Mouse (Mus musculus) stomach, embryonic 15.5 days (tissue): ENCODE measurements around the gene Htr1d. TPM values are rescaled to one million over a fixed set of nuclear protein-coding genes. Genes with fewer than 3 reads are reported as not detected.
A peak's percentile ranks its signal among the peaks of the same experiment; 100 is the strongest.

ENCODE experiments used
- ATAC-seq: fragments of 200-750 bp; cut with Nextera tagmentation; 2 replicates; pipeline ENCODE4 v1.8.0; 2017; ENCODE audit warnings: low read depth, moderate number of reproducible peaks, moderate TSS enrichment; ENCODE audit not compliant: insufficient read depth, low FRiP score
- H3K27ac ChIP-seq: fragments of 300-500 bp; sonication (generic); 2 replicates; pipeline ENCODE4 v1.5.1; 2015; ENCODE audit warnings: mild to moderate bottlenecking, inconsistent platforms
- H3K27me3 ChIP-seq: fragments of 300-500 bp; sonication (generic); replicated peaks from 2 replicates; pipeline ENCODE4 v1.6.1; 2015; ENCODE audit warnings: inconsistent platforms
- H3K36me3 ChIP-seq: fragments of 300-500 bp; sonication (generic); 2 replicates; pipeline ENCODE4 v1.6.1; 2015; ENCODE audit warnings: inconsistent platforms
- H3K4me1 ChIP-seq: fragments of 300-500 bp; sonication (generic); 2 replicates; pipeline ENCODE4 v1.6.1; 2015; ENCODE audit warnings: inconsistent platforms
- H3K4me2 ChIP-seq: fragments of 300-500 bp; sonication (generic); 2 replicates; pipeline ENCODE4 v1.6.1; 2015; ENCODE audit warnings: mild to moderate bottlenecking, inconsistent platforms
- H3K4me3 ChIP-seq: fragments of 300-500 bp; sonication (generic); replicated peaks from 2 replicates; pipeline ENCODE4 v1.5.1; 2015; ENCODE audit warnings: inconsistent platforms
- H3K9ac ChIP-seq: fragments of 300-500 bp; sonication (generic); 2 replicates; pipeline ENCODE4 v1.6.1; 2015; ENCODE audit warnings: inconsistent platforms
- H3K9me3 ChIP-seq: fragments of 300-500 bp; sonication (generic); 2 replicates; pipeline ENCODE4 v1.6.1; 2016; ENCODE audit warnings: inconsistent platforms
- WGBS: fragments of 180-500 bp; shearing (Covaris S2); methylation state at CpG from one replicate; pipeline ENCODE4 v1.1.7; 2015; 5-methylcytosine and 5-hydroxymethylcytosine counted together
- polyA plus RNA-seq: library from polyadenylated mRNA; unstranded; fragments of >200 nt; fragmentation: Nextera tagmentation; extraction: Ambion mirVana; gene quantifications from 2 replicates; pipeline ENCODE4 v1.2.1, GENCODE M21; 2015

The Htr1d gene
- polyA plus RNA-seq, 1 experiment from 2014 or later, result 0.31 TPM

DNA sequence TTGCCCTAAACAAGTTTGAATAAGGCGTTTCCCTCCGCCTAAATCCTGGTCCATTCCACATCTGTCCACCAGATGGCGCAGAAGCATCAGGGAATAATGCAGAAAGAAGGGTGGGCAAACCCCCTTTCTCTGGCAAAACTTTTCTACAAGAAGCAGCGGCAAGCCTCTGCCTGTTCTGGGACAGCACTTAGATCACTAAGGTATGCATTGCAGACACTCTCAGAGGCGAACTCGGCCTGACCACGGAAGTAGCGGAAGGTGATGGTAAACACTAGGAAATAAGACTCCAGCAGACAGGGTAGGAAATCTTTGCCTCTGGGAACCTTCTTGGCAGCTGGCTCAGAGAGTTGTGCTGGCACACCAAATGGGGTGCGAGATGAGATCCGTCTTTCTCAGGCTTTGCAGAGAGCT is 31.5 kb downstream of the Htr1d start:
- Histone ChIP-seq H3K9me3 (no peaks in the 10 kb centered on the region), H3K9ac (no peak overlapping the region), H3K4me2 (peak overlapping the region; percentile 57), H3K27ac (no peak overlapping the region), H3K4me3 (peak overlapping the region; percentile 25), H3K36me3 (no peaks in the 10 kb centered on the region), H3K4me1 (no peaks in the 10 kb centered on the region; the same call in 1 of the 2 replicates), H3K27me3 (no peaks in the 10 kb centered on the region)
- no peak for ATAC-seq
- WGBS, result 7% methylated on average over 10 of the region's 10 CpGs

DNA sequence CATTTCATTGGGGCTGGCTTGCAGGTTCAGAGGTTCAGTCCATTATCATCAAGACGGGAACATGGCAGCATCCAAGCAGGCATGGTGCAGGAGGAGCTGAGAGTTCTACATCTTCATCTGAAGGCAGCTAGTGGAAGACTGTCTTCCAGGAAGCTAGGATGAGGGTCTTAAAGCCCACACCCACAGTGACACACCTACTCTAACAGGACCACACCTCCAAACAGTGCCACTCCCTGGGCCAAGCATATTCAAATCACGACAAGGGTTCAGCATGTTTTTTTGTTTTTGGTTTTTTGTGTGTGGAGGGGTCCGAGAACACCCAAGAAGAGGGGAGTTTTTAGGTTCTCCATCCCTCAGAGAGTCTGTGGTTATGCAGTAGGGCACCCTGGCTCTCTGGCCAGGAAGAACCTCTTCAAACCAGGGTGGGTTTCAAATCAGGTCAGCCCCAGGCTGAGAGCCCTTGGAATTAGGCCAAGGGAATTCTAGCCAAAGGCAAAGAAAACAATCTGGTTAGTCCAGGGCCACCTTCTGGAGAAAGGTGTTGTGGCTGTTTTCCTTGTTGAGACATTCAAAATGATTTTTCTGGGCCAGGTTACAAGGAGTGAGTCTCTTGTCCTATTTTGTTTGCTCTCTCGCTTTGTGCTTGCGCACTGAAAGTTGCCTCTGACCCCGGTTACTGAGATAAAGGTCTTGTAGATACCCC is 33.3 kb downstream of the Htr1d start:
- Histone ChIP-seq H3K9me3 (no peaks in the 10 kb centered on the region), H3K27me3 (no peaks in the 10 kb centered on the region), H3K36me3 (no peaks in the 10 kb centered on the region), H3K4me1 (peaks cover 5% of the 10 kb centered on the region), H3K4me2 (no peak overlapping the region), H3K9ac (no peak overlapping the region), H3K4me3 (no peak overlapping the region), H3K27ac (no peak overlapping the region)
- 87% methylated on average over 6 of the region's 6 CpGs for WGBS
- ATAC-seq, result no peak

DNA sequence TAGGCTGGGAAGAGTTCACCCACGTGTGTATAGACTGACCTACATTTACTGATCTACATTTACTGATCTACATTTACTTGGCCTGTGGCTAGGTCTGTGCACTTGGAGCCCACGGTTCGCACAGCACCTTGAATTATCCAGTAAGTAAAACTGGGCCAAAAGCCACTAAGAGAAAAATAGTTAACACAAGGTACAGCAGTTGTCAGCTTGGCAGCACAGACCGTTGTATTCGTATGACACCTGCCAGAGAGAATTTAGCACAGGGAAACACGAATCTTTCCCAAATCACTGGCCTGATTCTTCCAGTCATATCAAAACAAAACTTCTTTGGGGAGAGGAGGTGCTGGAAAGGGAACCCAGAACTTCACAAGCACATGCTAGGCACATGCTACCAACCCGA is 35.0 kb downstream of the Htr1d start:
- no peaks in the 10 kb centered on the region for H3K27me3 ChIP-seq
- no peak overlapping the region for H3K4me3 ChIP-seq

DNA sequence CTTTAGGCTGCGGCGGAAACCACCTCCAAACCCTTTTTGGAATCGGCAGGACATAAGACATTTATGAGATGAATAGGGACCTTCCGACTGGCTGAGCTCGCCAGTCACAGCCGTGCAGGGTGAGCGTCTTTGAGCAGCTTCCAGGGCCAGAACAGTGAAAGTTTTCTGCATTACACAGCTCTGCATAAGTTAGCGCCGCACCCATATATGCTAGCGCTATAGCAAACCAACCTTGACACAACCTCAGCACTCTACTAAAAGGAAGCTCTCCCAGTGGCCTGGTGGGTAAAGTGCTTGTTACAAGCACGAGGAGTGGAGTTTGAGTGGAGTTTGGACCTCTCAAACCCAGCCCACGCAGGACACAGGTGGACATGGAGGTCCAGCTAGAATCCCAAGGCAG is 35.9 kb downstream of the Htr1d start:
- Histone ChIP-seq H3K4me2 (no peak overlapping the region), H3K36me3 (no peaks in the 10 kb centered on the region), H3K9me3 (no peaks in the 10 kb centered on the region), H3K4me1 (peaks cover 8% of the 10 kb centered on the region), H3K9ac (no peak overlapping the region), H3K4me3 (no peak overlapping the region), H3K27me3 (no peaks in the 10 kb centered on the region), H3K27ac (no peak overlapping the region)
- ATAC-seq, result no peak
- 79% methylated on average over 12 of the region's 12 CpGs for WGBS

More for the DNA sequence above, 35.0 kb downstream of the Htr1d start:
- no peak for ATAC-seq
- Histone ChIP-seq H3K9me3 (no peaks in the 10 kb centered on the region), H3K36me3 (no peaks in the 10 kb centered on the region), H3K27ac (no peak overlapping the region), H3K9ac (no peak overlapping the region), H3K4me1 (peaks cover 8% of the 10 kb centered on the region), H3K4me2 (no peak overlapping the region)
- 83% methylated on average over 7 of the region's 7 CpGs for WGBS

DNA sequence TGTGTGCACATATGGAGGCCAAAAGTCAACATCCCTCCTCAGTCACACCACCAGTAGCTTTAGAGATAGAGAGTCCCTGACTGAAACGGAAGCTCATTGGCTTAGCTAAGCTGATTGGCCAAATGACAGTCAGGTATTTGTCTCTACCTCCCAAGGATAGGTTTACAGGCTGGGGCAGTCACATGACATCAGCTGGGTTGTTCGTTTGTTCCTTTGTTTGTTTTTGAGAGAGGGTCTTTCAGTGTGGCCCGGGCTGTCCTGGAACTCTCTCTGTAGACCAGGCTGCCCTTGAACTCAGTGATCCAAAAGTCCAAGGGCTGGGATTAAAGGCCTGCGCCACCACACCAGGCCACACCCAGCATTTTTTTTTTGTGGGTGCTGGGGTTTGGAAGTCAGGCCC is 37.9 kb downstream of the Htr1d start:
- Histone ChIP-seq H3K36me3 (no peaks in the 10 kb centered on the region), H3K9me3 (no peaks in the 10 kb centered on the region), H3K4me2 (no peak overlapping the region), H3K27ac (no peak overlapping the region), H3K27me3 (no peaks in the 10 kb centered on the region), H3K4me3 (no peak overlapping the region), H3K9ac (no peak overlapping the region), H3K4me1 (peaks cover 8% of the 10 kb centered on the region)
- ATAC-seq, result no peak
- 56% methylated on average over 4 of the region's 4 CpGs for WGBS

DNA sequence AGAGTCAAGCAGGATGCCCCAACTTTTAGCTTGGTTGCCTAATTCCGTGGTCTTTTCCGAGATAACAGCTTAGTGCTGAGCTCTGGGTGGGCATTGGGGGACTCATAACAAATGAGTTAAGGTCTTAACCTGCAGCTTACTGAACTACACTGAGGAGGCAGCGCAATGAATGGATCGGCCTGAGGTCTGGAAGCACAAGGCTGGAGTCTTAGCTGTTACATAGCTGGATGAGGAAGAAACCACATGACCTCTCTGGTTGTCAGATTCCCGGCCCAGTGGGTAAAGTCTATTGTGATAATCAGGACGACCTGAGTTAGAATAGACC is 38.4 kb downstream of the Htr1d start:
- H3K9ac ChIP-seq, result no peak overlapping the region
- peak overlapping the region; percentile 44; the same call in 1 of the 2 replicates for H3K27ac ChIP-seq
- peaks cover 8% of the 10 kb centered on the region for H3K4me1 ChIP-seq
- 28% methylated on average over 6 of the region's 6 CpGs for WGBS
- peak overlapping the region; percentile 83 for H3K4me2 ChIP-seq
- peak overlapping the region; percentile 53 for H3K4me3 ChIP-seq
- H3K9me3 ChIP-seq, result no peaks in the 10 kb centered on the region
- ATAC-seq, result no peak
- H3K36me3 ChIP-seq, result no peaks in the 10 kb centered on the region
- H3K27me3 ChIP-seq, result no peaks in the 10 kb centered on the region

DNA sequence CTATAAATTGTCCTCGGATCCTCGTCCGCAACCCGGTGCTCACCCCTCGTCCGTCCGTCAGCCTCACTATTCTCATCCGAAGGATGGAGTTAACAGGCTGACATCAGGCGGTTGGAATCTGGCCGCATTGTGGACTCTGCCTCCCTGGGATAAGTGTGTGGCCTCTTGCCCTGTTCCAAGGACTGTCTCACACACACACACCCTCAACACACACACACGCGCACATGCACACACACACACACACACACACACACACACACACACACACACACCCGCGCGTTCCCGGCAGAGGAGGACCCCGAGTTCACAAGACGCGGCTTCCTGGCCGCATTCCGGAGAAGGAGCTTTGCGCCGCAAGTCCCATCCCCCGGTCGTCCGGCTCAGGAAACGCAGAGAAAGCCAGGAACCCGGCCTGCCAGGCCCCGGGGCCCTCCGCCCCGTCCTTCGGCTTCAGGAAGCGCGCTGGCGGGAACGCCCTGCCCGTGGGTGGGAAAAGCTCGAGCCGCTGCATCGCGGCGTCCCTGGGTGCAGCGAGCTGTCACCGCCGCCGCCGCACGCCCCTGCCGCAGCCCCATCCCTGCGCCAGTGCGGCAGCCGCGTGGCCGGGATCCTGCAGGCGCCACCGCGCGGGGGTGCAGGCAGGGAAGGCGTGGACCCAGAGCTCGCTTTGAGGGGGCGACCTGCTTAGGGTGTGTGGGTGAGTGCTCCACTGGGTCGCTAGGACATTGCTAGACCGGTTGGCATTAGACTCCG is 38.9 kb downstream of the Htr1d start, which contains the start of gene 6030445D17Rik:
Gene 6030445D17Rik (plus strand): TSS at position 165 of the 753 bp plus-strand sequence.
- WGBS, result under 1% methylated on average over 62 of the region's 64 CpGs
- Histone ChIP-seq H3K27me3 (no peaks in the 10 kb centered on the region), H3K9ac (peak within 1 kb of the TSS; percentile 17; the same call in 1 of the 2 replicates), H3K27ac (peak within 1 kb of the TSS; percentile 69), H3K4me3 (peak within 1 kb of the TSS; percentile 53), H3K36me3 (no peaks in the 10 kb centered on the region), H3K4me1 (peaks cover 8% of the 10 kb centered on the region), H3K4me2 (peak within 1 kb of the TSS; percentile 83), H3K9me3 (no peaks in the 10 kb centered on the region)
- peak; percentile 70 for ATAC-seq

DNA sequence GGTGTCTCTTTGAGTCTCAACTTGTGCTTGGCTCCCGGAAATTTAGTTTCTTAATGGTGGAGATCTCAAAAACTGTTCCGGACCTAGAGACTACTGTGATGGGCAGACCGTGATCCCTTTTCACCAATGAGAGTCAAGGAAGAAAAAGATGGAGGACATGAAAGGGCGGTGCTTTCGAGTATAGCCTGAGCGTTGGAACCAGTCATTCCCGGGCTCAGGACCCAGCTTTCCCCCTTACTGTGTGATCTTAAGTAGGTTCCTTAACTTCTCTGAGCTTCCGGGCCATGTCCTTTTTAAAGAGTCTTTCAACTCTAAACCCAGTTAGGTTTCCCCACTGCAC is 39.5 kb downstream of the Htr1d start:
- peak; percentile 51; the same call in 1 of the 2 replicates for ATAC-seq
- WGBS, result 3% methylated on average over 8 of the region's 8 CpGs
- Histone ChIP-seq H3K9ac (peak overlapping the region; percentile 17; the same call in 1 of the 2 replicates), H3K27ac (peak overlapping the region; percentile 69; the same call in 1 of the 2 replicates), H3K9me3 (no peaks in the 10 kb centered on the region), H3K27me3 (no peaks in the 10 kb centered on the region), H3K4me1 (peaks cover 8% of the 10 kb centered on the region), H3K4me2 (peak overlapping the region; percentile 83), H3K36me3 (no peaks in the 10 kb centered on the region), H3K4me3 (peak overlapping the region; percentile 53)

DNA sequence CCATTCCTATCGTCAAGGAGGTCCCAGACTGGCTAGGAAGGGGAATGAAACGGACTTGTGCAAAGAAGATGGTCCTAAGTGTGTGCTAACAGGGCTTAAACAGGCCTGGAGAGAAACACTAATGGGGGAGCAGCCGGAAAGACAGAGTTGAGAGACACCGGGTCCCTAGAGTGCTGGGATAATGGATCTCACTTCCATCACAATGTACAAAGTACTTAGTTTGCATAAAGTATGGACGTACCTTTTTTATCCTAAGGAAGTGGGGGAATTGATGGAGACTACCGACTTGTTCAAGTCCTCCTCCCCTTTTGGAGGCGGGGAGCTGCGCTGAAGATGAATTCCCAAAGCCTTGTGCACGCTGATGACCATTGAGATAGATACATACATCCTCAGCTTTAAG is 40.1 kb downstream of the Htr1d start:
- no peak overlapping the region for H3K9ac ChIP-seq
- no peak for ATAC-seq
- no peaks in the 10 kb centered on the region for H3K36me3 ChIP-seq
- H3K4me1 ChIP-seq, result peaks cover 8% of the 10 kb centered on the region
- no peaks in the 10 kb centered on the region for H3K9me3 ChIP-seq
- H3K27me3 ChIP-seq, result no peaks in the 10 kb centered on the region
- peak overlapping the region; percentile 53; the same call in 1 of the 2 replicates for H3K4me3 ChIP-seq
- peak overlapping the region; percentile 83 for H3K4me2 ChIP-seq
- H3K27ac ChIP-seq, result no peak overlapping the region
- WGBS, result 33% methylated on average over 9 of the region's 9 CpGs

DNA sequence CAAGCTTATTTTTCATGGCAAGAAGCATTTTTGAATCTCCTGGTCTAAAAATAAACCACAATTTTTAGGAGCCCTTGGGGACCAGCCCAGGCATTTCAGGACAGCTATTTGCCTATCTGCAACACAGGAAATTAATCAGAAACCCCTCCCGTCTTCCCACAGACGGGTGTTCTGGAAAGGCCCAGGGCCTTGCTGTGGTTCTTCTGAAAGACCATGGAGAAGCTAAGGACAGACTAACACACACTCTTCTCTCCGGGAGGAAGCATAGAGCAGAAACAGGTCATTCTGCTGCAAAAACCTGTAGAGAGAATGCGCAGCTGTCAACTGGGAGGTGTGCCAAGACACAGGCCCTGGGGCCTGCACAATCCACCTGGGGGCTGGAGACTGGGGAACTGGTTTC is 42.9 kb downstream of the Htr1d start:
- H3K4me1 ChIP-seq, result peaks cover 14% of the 10 kb centered on the region
- H3K4me3 ChIP-seq, result no peak overlapping the region
- H3K27ac ChIP-seq, result peak overlapping the region; percentile 12
- 29% methylated on average over 4 of the region's 4 CpGs for WGBS
- no peak overlapping the region for H3K9ac ChIP-seq
- no peak for ATAC-seq
- no peak overlapping the region for H3K4me2 ChIP-seq
- no peaks in the 10 kb centered on the region for H3K9me3 ChIP-seq
- no peaks in the 10 kb centered on the region for H3K27me3 ChIP-seq
- H3K36me3 ChIP-seq, result no peaks in the 10 kb centered on the region

DNA sequence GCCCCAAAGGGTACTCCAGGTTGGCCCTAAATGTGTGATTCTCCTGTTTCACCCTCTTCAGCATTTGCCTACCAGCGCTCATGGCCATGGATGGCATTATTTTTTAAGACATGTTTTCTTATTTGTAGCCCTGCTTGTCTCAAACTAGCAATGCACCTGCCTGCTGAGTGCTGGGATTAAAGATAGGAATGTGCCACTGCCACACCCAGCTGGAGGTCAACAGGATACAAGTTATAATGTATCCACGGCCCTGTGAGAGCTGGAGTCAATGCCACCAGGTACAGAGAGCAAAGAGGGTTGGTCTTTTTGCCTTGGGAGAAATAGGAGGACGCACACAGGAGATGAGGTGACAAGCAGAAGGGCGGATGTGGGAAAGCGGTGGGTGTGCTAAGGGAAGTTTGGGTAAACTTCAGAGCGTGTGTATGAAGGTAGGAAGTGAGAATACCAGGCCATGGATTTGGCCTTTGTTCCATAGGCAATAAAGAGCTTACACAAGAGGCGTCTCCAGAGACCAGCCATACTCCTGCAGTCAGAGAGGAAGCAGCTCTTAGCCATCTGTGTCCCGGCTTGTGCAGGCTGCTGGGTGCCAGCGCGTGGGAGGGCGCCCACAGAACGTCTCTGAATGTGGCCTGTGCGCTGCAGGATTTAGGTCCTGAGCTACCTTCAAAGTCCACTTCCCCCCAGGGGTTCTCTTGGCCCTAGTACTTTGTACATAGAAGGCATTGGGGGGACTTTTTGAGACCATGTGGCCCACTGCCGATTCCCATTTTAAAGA is 45.4 kb downstream of the Htr1d start:
- WGBS, result 74% methylated on average over 14 of the region's 14 CpGs
- H3K9me3 ChIP-seq, result no peaks in the 10 kb centered on the region
- H3K4me3 ChIP-seq, result no peak overlapping the region
- H3K9ac ChIP-seq, result no peak overlapping the region
- no peak for ATAC-seq
- no peaks in the 10 kb centered on the region for H3K36me3 ChIP-seq
- H3K4me1 ChIP-seq, result peaks cover 13% of the 10 kb centered on the region
- peak overlapping the region; percentile 73 for H3K4me2 ChIP-seq
- H3K27ac ChIP-seq, result peak overlapping the region; percentile 98; the same call in 1 of the 2 replicates
- H3K27me3 ChIP-seq, result no peaks in the 10 kb centered on the region
